Mouse (Mus musculus): ENCODE measurements at regions not wholly inside any gene's neighbourhood (a gene's known extent, or its start where the extent isn't known, plus 50 kb on each side); places are given as distances from the start of the nearest gene placed in this dataset.
"Not testable (repeated sequence)": the region's sequence is repeated elsewhere in the genome, so short reads cannot be mapped to it uniquely, and the experiment has no call there.

- TF ChIP-seq CTCF (IDR thresholded peaks at IDR 0.05; ENCODE audit: extremely low read depth, insufficient read depth, insufficient read length, insufficient replicate concordance) = no peak
- no peak for TF ChIP-seq POLR2A (IDR thresholded peaks at IDR 0.05; ENCODE audit: low read depth, low read length)
- no peak for DNase-seq (ENCODE audit: low read depth in 1 of 2, low spot score in 2 of 2)
- Histone ChIP-seq H3K36me3 (ENCODE audit: control insufficient read depth, insufficient read depth, low read length) (no peaks in the 10 kb centered on the region), H3K27ac (ENCODE audit: insufficient read depth, low read length) (no peak overlapping the region), H3K4me1 (ENCODE audit: control insufficient read depth, insufficient read depth, insufficient read length) (no peaks in the 10 kb centered on the region), H3K27me3 (ENCODE audit: control insufficient read depth, insufficient read depth, low read length) (no peaks in the 10 kb centered on the region), H3K4me3 (ENCODE audit: extremely low read depth, insufficient read depth, insufficient read length) (no peak overlapping the region)
- WGBS = 80% methylated on average over 10 of the region's 10 CpGs
Observed at GRCm38 (mm10) chr3:69669541-69669940, 52.2 kb upstream of the Nmd3 start.

GRCm38 (mm10) chr3:69667820-69668219, 54.0 kb upstream of the Nmd3 start:
- Histone ChIP-seq H3K27me3 (ENCODE audit: control insufficient read depth, insufficient read depth, low read length) (no peaks in the 10 kb centered on the region), H3K27ac (ENCODE audit: insufficient read depth, low read length) (no peak overlapping the region), H3K36me3 (ENCODE audit: control insufficient read depth, insufficient read depth, low read length) (no peaks in the 10 kb centered on the region), H3K4me3 (ENCODE audit: extremely low read depth, insufficient read depth, insufficient read length) (no peak overlapping the region), H3K4me1 (ENCODE audit: control insufficient read depth, insufficient read depth, insufficient read length) (no peaks in the 10 kb centered on the region)
- WGBS = 89% methylated on average over 7 of the region's 7 CpGs
- TF ChIP-seq POLR2A (IDR thresholded peaks at IDR 0.05; ENCODE audit: low read depth, low read length) = no peak
- no peak for TF ChIP-seq CTCF (IDR thresholded peaks at IDR 0.05; ENCODE audit: extremely low read depth, insufficient read depth, insufficient read length, insufficient replicate concordance)
- no peak for DNase-seq (ENCODE audit: low read depth in 1 of 2, low spot score in 2 of 2)

- no peak overlapping the region for H3K27ac ChIP-seq (ENCODE audit: insufficient read depth, low read length)
- H3K4me3 ChIP-seq (ENCODE audit: extremely low read depth, insufficient read depth, insufficient read length) = no peak overlapping the region
- DNase-seq (ENCODE audit: low read depth in 1 of 2, low spot score in 2 of 2) = no peak
- H3K4me1 ChIP-seq (ENCODE audit: control insufficient read depth, insufficient read depth, insufficient read length) = no peaks in the 10 kb centered on the region
- TF ChIP-seq POLR2A (IDR thresholded peaks at IDR 0.05; ENCODE audit: low read depth, low read length) (no peak), CTCF (IDR thresholded peaks at IDR 0.05; ENCODE audit: extremely low read depth, insufficient read depth, insufficient read length, insufficient replicate concordance) (no peak)
- WGBS = 63% methylated on average over 3 of the region's 3 CpGs
- H3K36me3 ChIP-seq (ENCODE audit: control insufficient read depth, insufficient read depth, low read length) = no peaks in the 10 kb centered on the region
- H3K27me3 ChIP-seq (ENCODE audit: control insufficient read depth, insufficient read depth, low read length) = no peaks in the 10 kb centered on the region
Observed at GRCm38 (mm10) chr3:69667359-69667758, 54.4 kb upstream of the Nmd3 start.

GRCm38 (mm10) chr3:69664277-69664676, 57.5 kb upstream of the Nmd3 start:
- WGBS = 82% methylated on average over 4 of the region's 4 CpGs
- no peak overlapping the region for H3K4me3 ChIP-seq (ENCODE audit: extremely low read depth, insufficient read depth, insufficient read length)
- no peaks in the 10 kb centered on the region for H3K36me3 ChIP-seq (ENCODE audit: control insufficient read depth, insufficient read depth, low read length)
- H3K27ac ChIP-seq (ENCODE audit: insufficient read depth, low read length) = no peak overlapping the region
- no peak for TF ChIP-seq CTCF (IDR thresholded peaks at IDR 0.05; ENCODE audit: extremely low read depth, insufficient read depth, insufficient read length, insufficient replicate concordance)
- TF ChIP-seq POLR2A (IDR thresholded peaks at IDR 0.05; ENCODE audit: low read depth, low read length) = no peak
- no peaks in the 10 kb centered on the region for H3K4me1 ChIP-seq (ENCODE audit: control insufficient read depth, insufficient read depth, insufficient read length)
- no peak for DNase-seq (ENCODE audit: low read depth in 1 of 2, low spot score in 2 of 2)
- H3K27me3 ChIP-seq (ENCODE audit: control insufficient read depth, insufficient read depth, low read length) = no peaks in the 10 kb centered on the region

- H3K4me1 ChIP-seq (ENCODE audit: control insufficient read depth, insufficient read depth, insufficient read length) = peaks cover 2% of the 10 kb centered on the region; the same call in 1 of the 2 replicates
- H3K36me3 ChIP-seq (ENCODE audit: control insufficient read depth, insufficient read depth, low read length) = no peaks in the 10 kb centered on the region
- no peak for DNase-seq (ENCODE audit: low read depth in 1 of 2, low spot score in 2 of 2)
- H3K4me3 ChIP-seq (ENCODE audit: extremely low read depth, insufficient read depth, insufficient read length) = no peak overlapping the region
- TF ChIP-seq POLR2A (IDR thresholded peaks at IDR 0.05; ENCODE audit: low read depth, low read length) (no peak), CTCF (IDR thresholded peaks at IDR 0.05; ENCODE audit: extremely low read depth, insufficient read depth, insufficient read length, insufficient replicate concordance) (no peak)
- no peak overlapping the region for H3K27ac ChIP-seq (ENCODE audit: insufficient read depth, low read length)
- WGBS = 92% methylated on average over 2 of the region's 2 CpGs
- no peaks in the 10 kb centered on the region for H3K27me3 ChIP-seq (ENCODE audit: control insufficient read depth, insufficient read depth, low read length)
Observed at GRCm38 (mm10) chr3:69658185-69658584, 59.4 kb upstream of the B3galnt1 start.

GRCm38 (mm10) chr3:69657570-69657969, 58.8 kb upstream of the B3galnt1 start:
- H3K27ac ChIP-seq (ENCODE audit: insufficient read depth, low read length) = no peak overlapping the region
- TF ChIP-seq CTCF (IDR thresholded peaks at IDR 0.05; ENCODE audit: extremely low read depth, insufficient read depth, insufficient read length, insufficient replicate concordance) (no peak), POLR2A (IDR thresholded peaks at IDR 0.05; ENCODE audit: low read depth, low read length) (no peak)
- H3K4me1 ChIP-seq (ENCODE audit: control insufficient read depth, insufficient read depth, insufficient read length) = peaks cover 2% of the 10 kb centered on the region; the same call in 1 of the 2 replicates
- no peak for DNase-seq (ENCODE audit: low read depth in 1 of 2, low spot score in 2 of 2)
- no peak overlapping the region for H3K4me3 ChIP-seq (ENCODE audit: extremely low read depth, insufficient read depth, insufficient read length)
- no peaks in the 10 kb centered on the region for H3K27me3 ChIP-seq (ENCODE audit: control insufficient read depth, insufficient read depth, low read length)
- H3K36me3 ChIP-seq (ENCODE audit: control insufficient read depth, insufficient read depth, low read length) = no peaks in the 10 kb centered on the region

GRCm38 (mm10) chr3:69655651-69656050, 56.9 kb upstream of the B3galnt1 start:
- not testable (repeated sequence) for H3K27me3 ChIP-seq (ENCODE audit: control insufficient read depth, insufficient read depth, low read length); H3K36me3 ChIP-seq (ENCODE audit: control insufficient read depth, insufficient read depth, low read length); DNase-seq (ENCODE audit: low read depth in 1 of 2, low spot score in 2 of 2); H3K4me3 ChIP-seq (ENCODE audit: extremely low read depth, insufficient read depth, insufficient read length); H3K27ac ChIP-seq (ENCODE audit: insufficient read depth, low read length); H3K4me1 ChIP-seq (ENCODE audit: control insufficient read depth, insufficient read depth, insufficient read length)
- WGBS = 36% methylated on average over 10 of the region's 10 CpGs
